Mouse (Mus musculus): Measurements from ENCODE around the gene Kdm7a.
A peak's percentile ranks its signal among the peaks of the same experiment; 100 is the strongest.

The Kdm7a gene

GRCm38 (mm10) chr6:39206581-39207461 is at the start of gene Kdm7a:
Gene Kdm7a (minus strand): TSS chr6:39206789.
- peak; percentile 73 to 77 for DNase-seq (ENCODE audit: low spot score in 2 of 2)

GRCm38 (mm10) chr6:39255271-39255670 is 48.7 kb upstream of the Kdm7a start:
- DNase-seq (ENCODE audit: low spot score in 2 of 2), result no peak

GRCm38 (mm10) chr6:39250055-39250454 is 43.5 kb upstream of the Kdm7a start:
- DNase-seq (ENCODE audit: low spot score in 2 of 2), result no peak

- no peak for DNase-seq (ENCODE audit: low spot score in 2 of 2)
Measured at GRCm38 (mm10) chr6:39249176-39249770, 42.7 kb upstream of the Kdm7a start.

GRCm38 (mm10) chr6:39244066-39244465 is 37.5 kb upstream of the Kdm7a start:
- peak in 1 of 2 experiments; percentile 22 for DNase-seq (ENCODE audit: low spot score in 2 of 2)

- peak in 1 of 2 experiments; percentile 6 for DNase-seq (ENCODE audit: low spot score in 2 of 2)
Measured at GRCm38 (mm10) chr6:39243511-39243961, 36.9 kb upstream of the Kdm7a start.

- DNase-seq (ENCODE audit: low spot score in 2 of 2), result peak; percentile 20 to 44
Measured at GRCm38 (mm10) chr6:39242718-39243471, 36.3 kb upstream of the Kdm7a start.

GRCm38 (mm10) chr6:39241421-39241891 is 34.9 kb upstream of the Kdm7a start:
- DNase-seq (ENCODE audit: low spot score in 2 of 2), result peak; percentile 41 to 57

GRCm38 (mm10) chr6:39240956-39241355 is 34.4 kb upstream of the Kdm7a start:
- no peak for DNase-seq (ENCODE audit: low spot score in 2 of 2)

- no peak for DNase-seq (ENCODE audit: low spot score in 2 of 2)
Measured at GRCm38 (mm10) chr6:39237887-39238286, 31.3 kb upstream of the Kdm7a start.

GRCm38 (mm10) chr6:39232617-39233016 is 26.0 kb upstream of the Kdm7a start:
- DNase-seq (ENCODE audit: low spot score in 2 of 2), result no peak

GRCm38 (mm10) chr6:39230664-39231063 is 24.1 kb upstream of the Kdm7a start:
- DNase-seq (ENCODE audit: low spot score in 2 of 2), result no peak

GRCm38 (mm10) chr6:39226610-39226955 is 20.0 kb upstream of the Kdm7a start:
- no peak for DNase-seq (ENCODE audit: low spot score in 2 of 2)

GRCm38 (mm10) chr6:39225876-39226609 is 19.5 kb upstream of the Kdm7a start:
- DNase-seq (ENCODE audit: low spot score in 2 of 2), result no peak

GRCm38 (mm10) chr6:39223328-39223885 is 16.8 kb upstream of the Kdm7a start:
- DNase-seq (ENCODE audit: low spot score in 2 of 2), result no peak

GRCm38 (mm10) chr6:39222487-39222886 is 15.9 kb upstream of the Kdm7a start:
- no peak for DNase-seq (ENCODE audit: low spot score in 2 of 2)

GRCm38 (mm10) chr6:39217961-39218360 is 11.4 kb upstream of the Kdm7a start:
- no peak for DNase-seq (ENCODE audit: low spot score in 2 of 2)

GRCm38 (mm10) chr6:39217138-39217537 is 10.5 kb upstream of the Kdm7a start:
- no peak for DNase-seq (ENCODE audit: low spot score in 2 of 2)

- no peak for DNase-seq (ENCODE audit: low spot score in 2 of 2)
Measured at GRCm38 (mm10) chr6:39214949-39215606, 8.5 kb upstream of the Kdm7a start.

GRCm38 (mm10) chr6:39209677-39210076 is 3.1 kb upstream of the Kdm7a start:
- DNase-seq (ENCODE audit: low spot score in 2 of 2), result no peak

- DNase-seq (ENCODE audit: low spot score in 2 of 2), result no peak
Measured at GRCm38 (mm10) chr6:39208181-39208580, 1.6 kb upstream of the Kdm7a start.
